ENCODE assay signal across 18 mouse cellular contexts in genomic region chr6:122333081-122333612, GRCm38 (mm10). TPM values are rescaled to one million over a fixed set of nuclear protein-coding genes. Genes with fewer than 3 reads are reported as not detected.
"Had no signal": no experiment of that assay in that cellular context is flagged by ENCODE, and none has a peak within 500 bp of the region (broad histone marks: within the 10 kb centered on the region; RNA-seq: fewer than 3 reads in every experiment).

No protein-coding gene starts in this region.

- H3K9me3 ChIP-seq: limb, embryonic 13.5 days; midbrain, embryonic 10.5 days; midbrain, embryonic 15.5 days; neural tube, embryonic 13.5 days; stomach, embryonic 15.5 days had no signal

- H3K4me2 ChIP-seq: limb, embryonic 13.5 days; midbrain, embryonic 15.5 days; neural tube, embryonic 13.5 days; stomach, embryonic 15.5 days had no signal

- H3K4me3 ChIP-seq: limb, embryonic 13.5 days; midbrain, embryonic 10.5 days; midbrain, embryonic 15.5 days; neural tube, embryonic 13.5 days; stomach, embryonic 15.5 days had no signal

- H3K27ac ChIP-seq: limb, embryonic 13.5 days; liver, embryonic 14.5 days; midbrain, embryonic 10.5 days; midbrain, embryonic 15.5 days; neural tube, embryonic 13.5 days; stomach, embryonic 15.5 days had no signal

- H3K27me3 ChIP-seq: limb, embryonic 13.5 days; midbrain, embryonic 15.5 days; neural tube, embryonic 13.5 days; stomach, embryonic 15.5 days had no signal

- H3K9ac ChIP-seq: limb, embryonic 13.5 days; liver, embryonic 14.5 days; midbrain, embryonic 15.5 days; neural tube, embryonic 13.5 days; stomach, embryonic 15.5 days had no signal

- DNase-seq: kidney, adult 8-10 months; layer of hippocampus, adult 9-11 months; left cerebral cortex, postnatal 4 days; lung, adult 18-20 months; retina, postnatal 1 day; right cerebral cortex, postnatal 4 days; spleen, adult 18-20 months; thymus, adult 2 months; thymus, postnatal 36 days had no signal

- ATAC-seq: midbrain, embryonic 15.5 days had no signal

RNA-seq across cellular contexts. Expression of gene Klrg1, which starts 50.5 kb away (rescaled TPM):
- polyA plus RNA-seq: kidney, embryonic 16.5 days; liver, adult 2 months; liver, embryonic 14.5 days; lung, embryonic 16.5 days; midbrain, embryonic 10.5 days; stomach, embryonic 15.5 days had no signal
